Mouse (Mus musculus): ENCODE measurements at regions not wholly inside any gene's neighbourhood (a gene's known extent, or its start where the extent isn't known, plus 50 kb on each side); places are given as distances from the start of the nearest gene placed in this dataset.

- TF ChIP-seq CTCF (IDR thresholded peaks at IDR 0.05; ENCODE audit: low read depth) (no peak), EP300 (IDR thresholded peaks at IDR 0.05; ENCODE audit: low read depth) (no peak)
Observed at GRCm38 (mm10) chr15:62698559-62698958, 1146.4 kb downstream of the Gsdmc2 start.
